Mouse (Mus musculus) c-Kit-negative CD71-positive TER-119-positive erythroid progenitor cells, embryonic 14.5 days (primary cell): ENCODE data around the gene Syt2.

Experiments
- DNase-seq: peaks from one replicate; pipeline ENCODE4 v3.0.0-alpha.2; 2013; ENCODE audit warnings: low read depth, low spot score

Gene Syt2

GRCm38 (mm10) chr1:134741946-134742661 lies 95.6 kb downstream of the Syt2 start:
- peak; percentile 38 for DNase-seq

- no peak for DNase-seq
These were observed 99.2 kb downstream of the Syt2 start for GRCm38 (mm10) chr1:134745648-134746047.

GRCm38 (mm10) chr1:134747236-134748174 lies 101.0 kb downstream of the Syt2 start:
- peak; percentile 66 for DNase-seq

- no peak for DNase-seq
These were observed 103.4 kb downstream of the Syt2 start for GRCm38 (mm10) chr1:134749889-134750288.

- DNase-seq, result no peak
These were observed 106.0 kb downstream of the Syt2 start for GRCm38 (mm10) chr1:134752447-134752846.

DNA sequence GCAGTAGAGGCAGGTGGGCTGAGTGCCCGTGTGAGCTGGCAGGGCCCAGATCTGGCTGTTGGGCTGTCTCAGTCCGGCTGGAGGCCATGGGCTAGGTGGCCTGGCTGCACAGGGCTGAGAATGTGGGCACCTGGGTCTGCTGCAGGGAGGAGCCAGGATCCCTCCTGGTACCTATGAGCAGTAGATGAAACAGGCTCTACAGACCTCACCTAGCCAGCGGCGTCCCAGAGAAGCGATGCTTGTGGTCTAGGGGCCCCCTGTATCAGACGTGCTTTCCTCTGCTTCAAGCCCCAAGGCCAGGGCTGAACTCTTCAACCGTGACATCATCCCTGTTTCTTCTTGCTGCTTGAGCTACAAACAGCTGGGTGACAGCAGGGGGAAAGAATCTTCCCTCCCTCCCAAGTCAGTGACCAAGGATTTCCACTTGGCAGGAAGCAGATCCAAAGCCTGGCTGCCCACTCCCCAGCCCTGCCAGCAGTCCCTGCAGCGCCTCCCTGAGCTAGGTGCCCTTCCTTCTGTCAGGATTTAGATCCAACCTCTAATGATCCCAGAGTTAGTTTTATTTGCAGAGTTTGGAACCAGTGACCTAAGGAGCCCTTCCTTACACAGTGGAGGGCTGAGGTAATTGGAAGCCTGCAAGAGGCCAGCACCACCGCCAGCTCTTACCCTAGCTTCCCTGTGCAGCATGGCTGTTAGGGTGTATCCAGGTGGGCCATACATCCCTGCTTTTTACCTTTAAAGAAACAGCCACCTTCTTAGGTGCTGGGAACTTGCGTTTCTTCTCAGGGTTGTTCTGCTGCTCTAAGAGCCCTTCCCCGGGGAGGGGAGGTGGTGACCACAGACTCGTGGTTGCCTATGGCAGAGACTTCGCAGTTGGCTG lies 107.5 kb downstream of the Syt2 start:
- DNase-seq, result no peak

- DNase-seq, result no peak
These were observed 108.3 kb downstream of the Syt2 start for GRCm38 (mm10) chr1:134754818-134755217.

DNA sequence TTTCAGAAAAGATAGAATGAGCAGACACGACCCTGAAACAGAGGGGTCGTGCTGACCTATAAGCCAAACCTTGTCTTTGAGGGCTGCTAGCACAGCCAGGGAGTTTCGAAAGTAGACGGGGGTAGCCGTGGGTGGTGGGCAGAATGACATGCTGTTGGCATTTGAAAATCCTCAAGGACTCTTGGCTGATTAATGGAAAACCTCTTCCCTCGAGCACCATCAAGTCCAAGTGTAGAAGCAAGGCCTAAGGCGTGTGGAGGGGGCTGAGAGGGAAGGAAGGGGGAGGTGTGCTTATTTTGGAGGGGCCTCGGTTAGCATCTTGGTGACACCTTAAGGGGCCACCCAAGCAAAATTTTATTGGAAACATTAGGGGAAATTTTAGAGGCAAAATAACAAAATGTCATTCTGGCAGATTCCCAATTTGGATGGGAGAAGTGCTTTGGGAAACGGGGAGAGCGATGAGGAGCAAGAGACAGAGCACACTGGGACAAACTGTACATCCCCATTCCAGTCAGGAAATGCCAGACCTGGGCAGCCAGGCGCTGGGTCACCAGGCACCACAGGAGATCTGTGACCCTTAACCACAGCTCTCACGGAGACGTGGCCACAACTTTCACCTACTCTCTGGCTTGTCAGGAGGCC lies 109.2 kb downstream of the Syt2 start:
- DNase-seq, result no peak

- DNase-seq, result no peak
These were observed 109.9 kb downstream of the Syt2 start for GRCm38 (mm10) chr1:134756190-134756873.

- no peak for DNase-seq
These were observed 110.8 kb downstream of the Syt2 start for GRCm38 (mm10) chr1:134757230-134757629.

- DNase-seq, result no peak
These were observed 112.7 kb downstream of the Syt2 start for GRCm38 (mm10) chr1:134759133-134759532.

GRCm38 (mm10) chr1:134760642-134761041 lies 114.2 kb downstream of the Syt2 start:
- DNase-seq, result no peak

- DNase-seq, result no peak
These were observed 115.1 kb downstream of the Syt2 start for GRCm38 (mm10) chr1:134761534-134761933.

DNA sequence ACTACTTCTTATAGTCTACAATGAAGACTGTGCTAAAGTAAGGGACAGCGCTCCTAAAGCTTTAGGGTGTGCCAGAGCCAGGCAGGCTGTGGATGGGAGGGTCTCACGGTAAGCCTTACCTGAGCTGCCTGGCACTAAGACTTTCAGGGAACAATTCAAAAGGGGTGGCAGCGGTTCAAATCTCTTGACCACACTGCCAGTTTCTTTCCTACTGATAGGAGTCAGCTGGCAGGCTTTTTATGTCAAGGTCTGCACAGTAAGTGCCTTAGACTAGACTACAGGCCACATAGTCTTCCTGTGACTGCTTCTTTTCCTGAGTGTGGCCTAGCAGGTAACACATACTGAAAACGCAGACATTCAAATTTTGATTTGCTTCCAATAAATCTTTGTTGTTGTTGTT lies 116.8 kb downstream of the Syt2 start:
- no peak for DNase-seq

DNA sequence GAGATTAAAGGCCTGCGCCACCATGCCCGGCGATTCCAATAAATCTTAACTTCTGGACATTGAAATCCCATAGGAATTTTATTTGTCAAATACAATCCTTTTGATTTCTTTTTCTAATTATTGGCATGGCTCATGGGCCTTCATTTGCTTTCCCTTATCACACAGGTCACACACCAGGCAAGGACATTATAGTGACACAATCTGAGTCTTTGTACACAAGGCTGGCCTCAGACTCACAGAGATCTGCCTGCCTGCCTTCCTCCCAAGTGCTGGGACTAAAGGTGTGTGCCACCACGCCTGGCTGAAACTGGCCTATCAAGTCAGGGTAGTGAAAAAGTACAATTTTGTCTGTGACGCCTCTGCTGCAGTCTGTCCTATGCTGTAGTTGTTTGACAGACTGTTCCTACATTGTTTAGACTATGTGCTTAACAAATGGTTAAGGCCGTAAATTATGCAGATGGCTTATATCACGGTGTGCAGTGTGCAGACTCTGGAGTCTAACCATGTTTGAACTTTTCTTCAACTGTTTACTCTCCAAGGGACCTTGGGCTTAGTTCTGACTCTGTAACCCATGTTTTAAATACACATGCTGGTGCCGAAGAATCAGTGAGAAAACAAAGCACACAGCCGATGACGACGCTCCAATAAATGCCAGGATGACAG lies 117.4 kb downstream of the Syt2 start:
- DNase-seq, result no peak

- DNase-seq, result no peak
These were observed 118.5 kb downstream of the Syt2 start for GRCm38 (mm10) chr1:134764831-134765458.

GRCm38 (mm10) chr1:134766448-134766847 lies 120.0 kb downstream of the Syt2 start:
- no peak for DNase-seq

DNA sequence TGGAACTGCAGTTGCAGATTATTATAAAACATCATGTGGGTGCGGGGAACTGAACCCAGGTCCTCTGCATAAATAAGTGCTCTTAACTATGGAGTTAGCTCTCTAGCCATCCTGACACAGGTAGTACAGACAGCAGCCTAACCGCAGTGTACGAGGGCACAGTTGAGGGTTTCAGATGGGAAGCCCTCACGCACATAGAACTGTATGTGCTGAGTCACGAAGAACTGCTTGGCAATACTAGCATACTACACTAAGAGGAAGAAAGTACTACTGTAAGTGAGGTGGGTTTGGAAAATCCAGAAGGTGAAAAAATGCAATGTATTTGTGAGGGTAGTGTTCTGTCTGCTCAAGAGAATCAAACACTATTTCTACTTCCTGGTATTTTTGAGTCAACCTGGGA lies 123.8 kb downstream of the Syt2 start:
- no peak for DNase-seq

GRCm38 (mm10) chr1:134771353-134771752 lies 124.9 kb downstream of the Syt2 start:
- no peak for DNase-seq

DNA sequence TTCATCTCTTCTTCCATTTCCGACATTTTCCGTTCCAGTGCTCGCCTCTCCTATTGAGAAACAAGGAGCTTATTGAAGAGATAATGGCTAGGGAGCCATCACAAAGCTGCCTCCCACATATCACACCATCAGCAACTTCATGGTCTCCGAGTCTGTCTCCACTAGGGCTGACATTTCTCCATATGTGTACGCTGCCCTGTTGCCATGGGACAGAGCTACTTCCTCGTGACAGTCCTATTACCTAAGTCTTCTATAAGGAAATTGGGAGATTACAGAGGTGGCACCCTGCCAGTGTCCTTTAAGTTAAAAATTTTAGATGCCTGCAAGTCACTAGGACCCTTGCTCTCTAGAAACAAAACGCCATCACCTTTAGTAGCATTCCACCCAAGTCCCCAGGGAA lies 125.5 kb downstream of the Syt2 start:
- no peak for DNase-seq
